In the genomic region with DNA sequence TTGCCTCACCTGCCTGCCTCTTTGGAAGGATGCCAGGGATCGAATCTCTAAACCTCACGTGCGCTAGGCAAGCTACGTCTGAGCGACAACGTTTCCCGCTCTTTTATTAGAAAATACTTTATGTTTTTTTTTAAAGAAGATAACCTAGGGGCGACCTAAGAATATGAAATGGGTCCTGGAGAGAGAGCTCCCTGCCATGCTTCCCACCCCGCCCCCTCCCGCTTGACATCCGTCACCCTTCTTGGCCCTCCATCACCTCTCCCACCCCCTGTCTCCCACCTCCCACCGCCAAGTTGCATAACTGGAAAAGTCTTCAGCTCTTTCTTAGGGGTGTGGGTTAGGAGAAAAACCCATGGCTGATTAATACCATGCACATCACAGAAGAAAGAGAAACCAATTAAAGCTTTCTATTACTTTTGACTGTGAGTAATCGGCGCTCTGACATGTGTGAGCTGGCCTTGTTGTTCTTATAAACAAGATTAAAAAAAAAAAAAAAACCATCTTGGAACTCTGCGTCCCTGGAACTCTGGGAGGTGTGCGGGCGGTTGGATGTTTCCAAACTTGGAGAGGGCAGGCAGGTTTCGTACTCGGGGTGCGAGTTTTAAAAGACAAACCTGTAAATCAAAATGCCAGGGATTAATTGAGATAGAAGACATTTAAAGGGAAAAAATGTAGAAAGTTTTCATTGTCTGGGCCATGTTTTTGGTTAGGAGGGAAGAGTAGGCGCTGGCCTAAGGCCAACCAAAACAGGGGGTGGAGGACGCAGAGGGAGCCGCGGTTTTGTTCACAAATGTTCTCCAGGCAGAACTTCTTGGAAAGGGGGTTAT, we compare ENCODE assay signal across 8 mouse cellular contexts.
DNase-seq lines count a peak whose midpoint lies in the region; ATAC-seq and TF ChIP-seq lines count a peak whose summit lies in the region.

No protein-coding gene starts in this region.

- no peak overlapping the region for H3K27ac ChIP-seq in heart, embryonic 10.5 days
- peak overlapping the region; percentile 1 for H3K27ac ChIP-seq in lung, postnatal 0 days (ENCODE audit: low read length)
- no peak overlapping the region for H3K27ac ChIP-seq in forebrain, embryonic 14.5 days (ENCODE audit: low read depth, low read length)

- WGBS in heart, embryonic 10.5 days = 79% methylated on average over 24 of the region's 24 CpGs
- 58% methylated on average over 24 of the region's 24 CpGs for WGBS in lung, postnatal 0 days
- 82% methylated on average over 24 of the region's 24 CpGs for WGBS in forebrain, embryonic 14.5 days

- TF ChIP-seq EP300 in lung, postnatal 0 days (IDR thresholded peaks at IDR 0.05) = peak; percentile 93

- intact Hi-C loops in heart, postnatal 10 days (cut with DNase I) = no loop called here

- H3K4me1 ChIP-seq in heart, embryonic 10.5 days = peaks cover 25% of the 10 kb centered on the region
- peaks cover 7% of the 10 kb centered on the region; the same call in 1 of the 2 replicates for H3K4me1 ChIP-seq in lung, postnatal 0 days (ENCODE audit: insufficient read depth, low read depth, low read length)
- H3K4me1 ChIP-seq in forebrain, embryonic 14.5 days (ENCODE audit: control insufficient read depth, insufficient read depth, low read length) = no peaks in the 10 kb centered on the region

- H3K9ac ChIP-seq in lung, postnatal 0 days (replicated peaks; ENCODE audit: low read depth) = no peak overlapping the region
- H3K9ac ChIP-seq in forebrain, embryonic 14.5 days (ENCODE audit: low read length) = no peak overlapping the region

- peaks cover 6% of the 10 kb centered on the region for H3K9me3 ChIP-seq in heart, embryonic 10.5 days
- H3K9me3 ChIP-seq in lung, postnatal 0 days (ENCODE audit: low read length) = no peaks in the 10 kb centered on the region
- no peaks in the 10 kb centered on the region for H3K9me3 ChIP-seq in forebrain, embryonic 14.5 days (replicated peaks; ENCODE audit: control insufficient read depth, low read length)

- H3K4me3 ChIP-seq in heart, embryonic 10.5 days = no peak overlapping the region
- no peak overlapping the region for H3K4me3 ChIP-seq in lung, postnatal 0 days (ENCODE audit: low read depth, low read length)
- H3K4me3 ChIP-seq in forebrain, embryonic 14.5 days (ENCODE audit: low read depth, low read length) = no peak overlapping the region

- no peak for TF ChIP-seq CTCF in lung, postnatal 0 days (IDR thresholded peaks at IDR 0.05)

- H3K4me2 ChIP-seq in lung, postnatal 0 days (replicated peaks; ENCODE audit: low read depth, low read length) = no peak overlapping the region
- no peak overlapping the region for H3K4me2 ChIP-seq in forebrain, embryonic 14.5 days (ENCODE audit: low read length)

- 0 out of 2 replicates have a peak, but pooled peaks cover 3% of the 10 kb centered on the region for H3K36me3 ChIP-seq in heart, embryonic 10.5 days
- no peaks in the 10 kb centered on the region for H3K36me3 ChIP-seq in lung, postnatal 0 days (ENCODE audit: insufficient read depth, low read length)
- H3K36me3 ChIP-seq in forebrain, embryonic 14.5 days (ENCODE audit: control insufficient read depth, insufficient read depth, low read length) = no peaks in the 10 kb centered on the region

- no peaks in the 10 kb centered on the region for H3K27me3 ChIP-seq in heart, embryonic 10.5 days (ENCODE audit: insufficient read depth, poor library complexity, severe bottlenecking)
- no peaks in the 10 kb centered on the region for H3K27me3 ChIP-seq in lung, postnatal 0 days (replicated peaks; ENCODE audit: insufficient read depth, low read length)
- no peaks in the 10 kb centered on the region for H3K27me3 ChIP-seq in forebrain, embryonic 14.5 days (replicated peaks; ENCODE audit: control insufficient read depth, insufficient read depth, low read length)

- ATAC-seq in lung, postnatal 0 days = peak; percentile 34; the same call in 1 of the 2 replicates
- no peak for ATAC-seq in forebrain, embryonic 14.5 days

- peak; percentile 96 for DNase-seq in heart, adult 11 months
- DNase-seq in heart, embryonic 10.5 days (ENCODE audit: low spot score) = no peak
- DNase-seq in adrenal gland, adult 2 months = peak; percentile 80
- peak; percentile 63 to 70 for DNase-seq in heart, postnatal 10 days
- peak; percentile 56 for DNase-seq in lung, postnatal 0 days (ENCODE audit: low spot score)
- DNase-seq in left cerebral cortex, adult 9 months (ENCODE audit: low spot score in 2 of 2) = no peak
- no peak for DNase-seq in forebrain, embryonic 14.5 days (ENCODE audit: low spot score)
- DNase-seq in thymus, adult 18-20 months = no peak

Comparison
In these comparisons a context has a peak if more than half of its experiments do, and no peak if none do; other contexts are left out.
1. DNase-seq: peak in heart, adult 11 months (single experiment), adrenal gland, adult 2 months (single experiment), heart, postnatal 10 days (2 of 2) and lung, postnatal 0 days (single experiment); none in heart, embryonic 10.5 days (single experiment), left cerebral cortex, adult 9 months (0 of 2), forebrain, embryonic 14.5 days (single experiment) and thymus, adult 18-20 months (0 of 2).